Mouse (Mus musculus) G1E (cell line): ENCODE results near the gene Epp13.

ENCODE experiments used
- CTCF ChIP-seq: IDR thresholded peaks from 2 replicates; pipeline ENCODE4 v1.5.1; 2012; ENCODE audit warnings: low read depth, low read length, inconsistent platforms, mixed read lengths
- GATA1 ChIP-seq: IDR thresholded peaks from 2 replicates; pipeline ENCODE4 v1.6.1; 2012; ENCODE audit warnings: borderline replicate concordance, low read length, inconsistent platforms, mixed read lengths
- GATA2 ChIP-seq: IDR thresholded peaks from 2 replicates; pipeline ENCODE4 v1.6.1; 2012; ENCODE audit warnings: low read depth, low read length, inconsistent platforms, borderline replicate concordance
- POLR2AphosphoS5 ChIP-seq: IDR thresholded peaks from 2 replicates; pipeline ENCODE4 v1.6.1; 2012; ENCODE audit warnings: low read depth, low read length, inconsistent platforms; ENCODE audit not compliant: insufficient replicate concordance
- TAL1 ChIP-seq: conservative IDR thresholded peaks from 2 replicates; pipeline ENCODE4 v1.6.1; 2012; ENCODE audit warnings: low read depth, low read length, inconsistent platforms, mixed read lengths

DNA sequence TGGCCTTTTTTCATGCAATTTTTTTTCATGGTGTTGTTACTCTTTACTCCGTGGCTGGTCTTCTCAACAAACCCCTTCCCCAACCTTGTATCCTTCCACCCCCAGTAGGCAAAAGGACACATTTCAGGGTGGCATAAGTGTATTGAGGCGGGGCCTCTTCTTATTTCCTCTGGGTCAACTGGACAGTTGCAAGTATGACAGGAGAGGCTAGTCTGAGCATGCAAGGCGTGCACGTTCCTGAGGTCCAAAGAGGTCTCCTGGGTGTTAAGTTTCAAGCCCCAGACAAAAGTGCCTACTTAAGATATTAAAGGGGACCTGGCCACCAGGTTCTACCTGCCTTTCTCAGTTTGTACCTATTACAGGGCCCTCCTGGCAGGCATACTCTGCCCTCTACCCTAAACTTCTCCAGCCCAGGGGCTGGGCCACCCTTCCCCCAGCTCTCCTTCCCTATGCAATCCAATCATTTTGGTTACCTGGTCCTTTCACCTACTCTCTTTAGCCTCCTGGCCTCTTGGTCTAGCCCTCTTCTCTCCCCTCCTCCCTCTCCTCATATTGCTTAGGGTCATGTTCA lies 32.0 kb downstream of the Epp13 start:
- TF ChIP-seq CTCF (no peak), TAL1 (no peak), GATA1 (no peak), GATA2 (no peak), POLR2AphosphoS5 (no peak)
